Mouse (Mus musculus): ENCODE measurements around the gene Aif1l. TPM values are rescaled to one million over a fixed set of nuclear protein-coding genes. Genes with fewer than 3 reads are reported as not detected.

The Aif1l gene
- polyA plus RNA-seq, 1 experiment = not detected

DNA sequence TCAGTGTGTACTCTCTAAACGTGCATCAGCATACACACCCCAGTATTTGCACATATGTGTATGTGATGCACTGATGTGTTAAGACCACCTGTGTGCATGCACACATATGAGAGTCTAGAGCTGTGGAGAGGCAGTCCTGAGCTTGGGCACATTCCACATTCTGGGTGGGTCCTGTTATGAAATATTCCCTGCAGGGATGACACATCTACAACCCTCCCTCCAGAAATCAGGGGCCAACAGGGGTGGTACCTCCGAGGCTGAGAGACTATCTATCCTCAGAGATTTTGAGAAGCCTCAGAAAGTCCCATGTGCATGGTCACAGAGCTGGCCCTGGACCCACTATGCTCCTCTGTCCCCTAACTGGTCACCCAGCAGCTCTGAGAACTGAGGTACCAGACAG lies 4.4 kb upstream of the Aif1l start:
- 75% methylated on average over 2 of the region's 2 CpGs for WGBS
- TF ChIP-seq CTCF (IDR thresholded peaks at IDR 0.05; ENCODE audit: insufficient read depth, low read depth, low read length) (no peak), POLR2A (IDR thresholded peaks at IDR 0.05; ENCODE audit: insufficient read depth, low read depth, low read length) (no peak)

DNA sequence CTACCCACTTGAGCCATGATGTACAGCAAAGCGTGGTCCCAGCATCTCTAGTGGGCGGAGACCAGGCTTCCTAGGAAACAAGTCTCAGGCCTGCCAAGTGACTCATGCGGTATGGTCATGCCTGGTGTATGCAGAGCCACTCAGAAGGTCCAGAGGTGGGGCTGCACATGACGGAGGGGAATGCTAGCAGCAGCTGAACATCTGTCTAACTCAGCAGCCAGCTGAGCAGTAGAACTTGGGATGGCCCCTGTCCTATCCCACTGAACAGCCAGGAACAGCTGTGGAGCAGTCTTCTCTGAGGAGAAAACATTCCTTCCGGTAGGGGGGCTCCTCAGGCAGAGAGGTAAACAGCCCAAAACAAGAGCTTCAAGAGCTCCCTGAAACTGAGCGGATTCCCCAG lies 1.5 kb upstream of the Aif1l start:
- no peak for TF ChIP-seq CTCF (IDR thresholded peaks at IDR 0.05; ENCODE audit: insufficient read depth, low read depth, low read length)
- TF ChIP-seq POLR2A (IDR thresholded peaks at IDR 0.05; ENCODE audit: insufficient read depth, low read depth, low read length) = no peak
- WGBS = 80% methylated on average over 6 of the region's 6 CpGs
- no peak overlapping the region for H3K4me3 ChIP-seq (ENCODE audit: insufficient read depth, low read depth, low read length)
- H3K27ac ChIP-seq (ENCODE audit: insufficient read depth, low read depth, low read length) = no peak overlapping the region
- peaks cover 28% of the 10 kb centered on the region for H3K4me1 ChIP-seq (ENCODE audit: control insufficient read depth, insufficient read depth, low read length)

More for the DNA sequence above, 4.4 kb upstream of the Aif1l start:
- no peak overlapping the region for H3K27ac ChIP-seq (ENCODE audit: insufficient read depth, low read depth, low read length)
- H3K4me1 ChIP-seq (ENCODE audit: control insufficient read depth, insufficient read depth, low read length) = peaks cover 13% of the 10 kb centered on the region; the same call in 1 of the 2 replicates
- no peak overlapping the region for H3K4me3 ChIP-seq (ENCODE audit: insufficient read depth, low read depth, low read length)

DNA sequence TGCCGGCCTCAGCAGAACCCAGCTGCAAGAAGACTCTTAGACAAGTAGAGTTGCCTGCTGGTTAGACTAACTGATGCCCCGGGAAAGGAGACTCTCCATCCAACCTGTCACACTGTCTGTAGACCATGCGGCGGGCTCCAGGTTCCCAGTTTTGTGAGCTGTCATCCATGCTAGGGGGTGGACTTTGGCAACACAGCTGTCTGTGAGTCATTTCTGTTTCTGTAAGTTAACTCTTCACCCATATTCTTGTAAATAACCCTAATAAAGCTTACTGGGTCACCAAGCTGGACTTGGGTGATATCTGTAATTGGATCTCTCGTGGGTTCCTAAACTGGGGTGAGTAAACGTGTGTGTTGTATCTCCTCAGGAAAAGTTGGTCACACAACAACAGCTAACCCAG lies 1.1 kb upstream of the Aif1l start:
- no peak overlapping the region for H3K4me3 ChIP-seq (ENCODE audit: insufficient read depth, low read depth, low read length)
- WGBS = 75% methylated on average over 6 of the region's 6 CpGs
- TF ChIP-seq POLR2A (IDR thresholded peaks at IDR 0.05; ENCODE audit: insufficient read depth, low read depth, low read length) (no peak), CTCF (IDR thresholded peaks at IDR 0.05; ENCODE audit: insufficient read depth, low read depth, low read length) (no peak)
- H3K4me1 ChIP-seq (ENCODE audit: control insufficient read depth, insufficient read depth, low read length) = peaks cover 28% of the 10 kb centered on the region
- H3K27ac ChIP-seq (ENCODE audit: insufficient read depth, low read depth, low read length) = no peak overlapping the region

DNA sequence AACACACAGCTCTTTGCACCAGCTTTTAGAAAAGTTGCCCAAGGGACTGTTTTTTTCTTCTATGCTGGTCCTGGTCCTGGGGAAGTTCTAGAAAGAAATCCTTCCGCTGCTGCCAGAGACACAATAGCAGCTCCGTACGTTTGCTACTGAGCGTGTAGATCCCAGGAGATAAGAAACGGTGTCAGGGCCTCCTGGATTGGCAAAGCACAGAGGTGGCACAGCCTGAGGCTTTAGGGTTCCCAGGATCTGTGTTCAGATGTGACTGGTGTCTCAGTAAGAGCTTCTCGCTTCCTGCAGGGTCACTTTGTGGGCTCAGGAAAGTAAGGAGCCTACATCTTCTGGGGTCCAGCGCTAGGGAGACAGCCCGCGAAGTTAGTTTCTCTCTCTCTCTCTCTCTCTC lies 1.0 kb downstream of the Aif1l start:
- peaks cover 32% of the 10 kb centered on the region for H3K4me1 ChIP-seq (ENCODE audit: control insufficient read depth, insufficient read depth, low read length)
- no peak overlapping the region for H3K27ac ChIP-seq (ENCODE audit: insufficient read depth, low read depth, low read length)
- TF ChIP-seq POLR2A (IDR thresholded peaks at IDR 0.05; ENCODE audit: insufficient read depth, low read depth, low read length) = no peak
- no peak for TF ChIP-seq CTCF (IDR thresholded peaks at IDR 0.05; ENCODE audit: insufficient read depth, low read depth, low read length)
- H3K4me3 ChIP-seq (ENCODE audit: insufficient read depth, low read depth, low read length) = no peak overlapping the region
- WGBS = 48% methylated on average over 9 of the region's 9 CpGs

DNA sequence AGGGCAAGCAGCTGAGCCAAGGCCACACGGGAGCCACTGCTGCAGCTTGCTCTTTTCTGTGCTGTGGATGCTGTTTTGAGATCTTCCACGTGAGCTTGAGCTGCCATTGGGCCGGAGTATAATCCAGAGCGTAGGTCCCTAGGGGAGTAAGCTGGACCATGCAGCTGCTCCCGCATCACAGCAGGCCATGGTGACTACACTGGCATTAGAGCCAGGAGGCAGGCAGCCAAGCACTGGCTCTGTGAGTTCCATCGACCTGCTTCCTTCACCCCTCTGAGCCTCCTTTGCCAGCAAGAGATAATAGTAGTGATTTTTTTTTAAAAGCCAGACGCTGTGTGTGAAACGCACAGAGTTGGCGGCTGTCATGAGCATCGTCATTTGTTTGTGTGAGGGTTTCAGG lies 2.3 kb downstream of the Aif1l start:
- H3K27ac ChIP-seq (ENCODE audit: insufficient read depth, low read depth, low read length) = no peak overlapping the region
- WGBS = 40% methylated on average over 10 of the region's 10 CpGs
- H3K4me3 ChIP-seq (ENCODE audit: insufficient read depth, low read depth, low read length) = no peak overlapping the region
- TF ChIP-seq CTCF (IDR thresholded peaks at IDR 0.05; ENCODE audit: insufficient read depth, low read depth, low read length) (no peak), POLR2A (IDR thresholded peaks at IDR 0.05; ENCODE audit: insufficient read depth, low read depth, low read length) (no peak)
- H3K4me1 ChIP-seq (ENCODE audit: control insufficient read depth, insufficient read depth, low read length) = peaks cover 32% of the 10 kb centered on the region

DNA sequence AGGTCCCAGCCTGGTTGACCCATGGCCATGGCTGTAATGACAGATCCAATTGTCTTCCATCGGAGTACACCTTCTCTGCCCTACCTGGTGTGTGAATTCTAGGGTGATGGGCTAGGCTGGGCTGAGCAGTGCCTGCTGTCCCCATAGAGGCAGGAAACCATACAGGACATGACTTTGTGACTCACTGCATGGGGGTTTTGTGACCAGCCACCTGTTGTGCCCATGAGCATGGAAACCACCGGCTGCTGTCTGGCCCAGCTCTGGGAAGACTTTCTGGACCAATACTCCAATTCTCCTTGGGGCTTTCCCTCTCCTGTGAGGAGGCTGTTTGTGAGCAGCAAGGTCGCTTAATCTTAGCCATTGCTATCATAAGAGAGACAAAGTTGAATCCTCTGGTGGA lies 2.8 kb downstream of the Aif1l start:
- no peak overlapping the region for H3K27ac ChIP-seq (ENCODE audit: insufficient read depth, low read depth, low read length)
- H3K4me3 ChIP-seq (ENCODE audit: insufficient read depth, low read depth, low read length) = no peak overlapping the region
- WGBS = 73% methylated on average over 3 of the region's 3 CpGs
- TF ChIP-seq POLR2A (IDR thresholded peaks at IDR 0.05; ENCODE audit: insufficient read depth, low read depth, low read length) (no peak), CTCF (IDR thresholded peaks at IDR 0.05; ENCODE audit: insufficient read depth, low read depth, low read length) (no peak)
- H3K4me1 ChIP-seq (ENCODE audit: control insufficient read depth, insufficient read depth, low read length) = peaks cover 32% of the 10 kb centered on the region

DNA sequence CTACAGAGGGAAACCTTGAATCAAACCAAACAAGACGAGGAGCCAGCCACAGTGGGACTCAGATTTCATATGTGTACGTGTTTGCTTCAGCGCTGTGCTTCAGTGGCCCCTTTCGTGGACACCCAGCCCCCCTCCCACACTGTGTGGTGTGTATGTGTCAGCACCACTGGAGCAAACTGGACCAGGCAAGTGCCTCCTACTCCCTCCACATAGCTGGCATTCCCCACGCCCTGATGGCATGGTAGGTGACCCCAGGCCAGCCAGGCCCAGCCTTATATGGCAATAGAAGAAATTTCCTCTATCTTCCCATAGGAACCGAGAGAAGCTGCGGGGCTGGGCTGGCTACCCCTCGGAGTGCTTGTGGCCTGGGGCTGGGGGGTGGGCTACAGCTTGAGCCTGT lies 3.7 kb downstream of the Aif1l start:
- Histone ChIP-seq H3K4me3 (ENCODE audit: insufficient read depth, low read depth, low read length) (no peak overlapping the region), H3K4me1 (ENCODE audit: control insufficient read depth, insufficient read depth, low read length) (peaks cover 27% of the 10 kb centered on the region), H3K27ac (ENCODE audit: insufficient read depth, low read depth, low read length) (no peak overlapping the region)
- WGBS = 95% methylated on average over 8 of the region's 8 CpGs
- TF ChIP-seq POLR2A (IDR thresholded peaks at IDR 0.05; ENCODE audit: insufficient read depth, low read depth, low read length) (no peak), CTCF (IDR thresholded peaks at IDR 0.05; ENCODE audit: insufficient read depth, low read depth, low read length) (no peak)

DNA sequence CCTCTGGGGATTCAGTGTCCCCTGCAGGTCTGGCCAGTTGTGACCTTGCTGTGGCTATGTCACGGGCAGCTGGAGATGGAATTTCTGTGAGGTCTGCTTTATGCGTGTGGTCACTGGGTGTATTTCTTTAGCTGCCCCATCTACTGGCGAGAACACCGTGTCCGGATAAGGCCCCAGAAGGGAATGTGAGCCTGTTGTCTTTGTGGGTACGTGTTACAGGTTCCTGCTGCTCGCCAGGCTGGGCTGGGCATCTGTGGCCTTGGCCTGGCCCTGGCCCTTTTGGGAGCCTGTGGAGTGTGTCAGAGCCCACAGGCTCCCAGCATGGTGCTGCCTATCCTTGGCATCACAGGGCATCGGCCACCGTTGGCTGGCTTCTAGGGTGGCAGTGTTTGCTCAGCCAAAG lies 4.8 kb downstream of the Aif1l start:
- 68% methylated on average over 9 of the region's 9 CpGs for WGBS
- no peak overlapping the region for H3K4me3 ChIP-seq (ENCODE audit: insufficient read depth, low read depth, low read length)
- H3K27ac ChIP-seq (ENCODE audit: insufficient read depth, low read depth, low read length) = no peak overlapping the region
- TF ChIP-seq CTCF (IDR thresholded peaks at IDR 0.05; ENCODE audit: insufficient read depth, low read depth, low read length) = no peak
- no peak for TF ChIP-seq POLR2A (IDR thresholded peaks at IDR 0.05; ENCODE audit: insufficient read depth, low read depth, low read length)
- H3K4me1 ChIP-seq (ENCODE audit: control insufficient read depth, insufficient read depth, low read length) = peaks cover 26% of the 10 kb centered on the region

DNA sequence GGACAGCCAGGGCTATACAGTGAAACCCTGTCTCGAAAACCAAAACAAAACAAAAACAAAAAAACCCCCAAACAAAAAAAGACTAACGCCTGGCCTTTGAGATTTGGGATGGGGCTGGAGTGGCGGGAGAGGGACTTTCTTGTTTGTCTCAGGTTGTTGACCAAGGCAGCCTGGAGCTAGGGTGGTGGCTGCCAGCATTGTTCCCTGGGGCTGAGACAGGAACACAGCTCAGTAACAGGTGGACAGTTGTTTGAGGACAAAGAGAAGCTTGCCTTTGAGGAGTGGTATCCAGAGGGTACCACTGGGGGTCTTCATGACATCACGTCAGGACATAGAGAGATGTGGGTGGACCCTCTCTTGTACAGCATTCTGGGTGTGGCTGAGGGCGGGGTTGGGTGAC lies 5.7 kb downstream of the Aif1l start:
- H3K27ac ChIP-seq (ENCODE audit: insufficient read depth, low read depth, low read length) = no peak overlapping the region
- H3K4me3 ChIP-seq (ENCODE audit: insufficient read depth, low read depth, low read length) = no peak overlapping the region
- H3K4me1 ChIP-seq (ENCODE audit: control insufficient read depth, insufficient read depth, low read length) = peaks cover 19% of the 10 kb centered on the region
- TF ChIP-seq POLR2A (IDR thresholded peaks at IDR 0.05; ENCODE audit: insufficient read depth, low read depth, low read length) (no peak), CTCF (IDR thresholded peaks at IDR 0.05; ENCODE audit: insufficient read depth, low read depth, low read length) (no peak)
- 91% methylated on average over 5 of the region's 5 CpGs for WGBS

DNA sequence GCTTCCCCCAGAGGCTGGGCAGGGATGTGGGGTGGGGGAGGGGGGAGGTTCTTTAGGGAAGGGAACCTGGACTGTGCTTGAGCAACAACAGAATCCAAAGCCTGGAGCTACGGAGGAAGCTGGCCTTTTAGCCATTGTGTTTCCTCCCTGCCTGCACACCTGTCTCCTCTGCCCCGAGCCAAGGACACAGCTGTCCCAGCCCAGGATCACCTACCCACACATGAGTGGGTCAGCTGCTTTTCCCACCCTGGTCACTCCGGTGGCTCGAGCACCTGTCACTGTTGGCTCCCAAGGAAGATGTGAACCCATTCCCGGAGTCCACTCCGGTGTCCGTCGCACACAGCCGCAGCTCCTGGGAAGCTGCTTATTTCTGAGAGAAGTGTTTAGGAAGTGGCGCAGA lies 7.3 kb downstream of the Aif1l start:
- H3K4me3 ChIP-seq (ENCODE audit: insufficient read depth, low read depth, low read length) = no peak overlapping the region
- no peak for TF ChIP-seq CTCF (IDR thresholded peaks at IDR 0.05; ENCODE audit: insufficient read depth, low read depth, low read length)
- no peak for TF ChIP-seq POLR2A (IDR thresholded peaks at IDR 0.05; ENCODE audit: insufficient read depth, low read depth, low read length)
- peaks cover 14% of the 10 kb centered on the region for H3K4me1 ChIP-seq (ENCODE audit: control insufficient read depth, insufficient read depth, low read length)
- WGBS = 93% methylated on average over 10 of the region's 10 CpGs
- no peak overlapping the region for H3K27ac ChIP-seq (ENCODE audit: insufficient read depth, low read depth, low read length)

All from olfactory bulb, adult 2 months (tissue).